Mouse (Mus musculus): ENCODE results near the gene Ptprz1.

DNA sequence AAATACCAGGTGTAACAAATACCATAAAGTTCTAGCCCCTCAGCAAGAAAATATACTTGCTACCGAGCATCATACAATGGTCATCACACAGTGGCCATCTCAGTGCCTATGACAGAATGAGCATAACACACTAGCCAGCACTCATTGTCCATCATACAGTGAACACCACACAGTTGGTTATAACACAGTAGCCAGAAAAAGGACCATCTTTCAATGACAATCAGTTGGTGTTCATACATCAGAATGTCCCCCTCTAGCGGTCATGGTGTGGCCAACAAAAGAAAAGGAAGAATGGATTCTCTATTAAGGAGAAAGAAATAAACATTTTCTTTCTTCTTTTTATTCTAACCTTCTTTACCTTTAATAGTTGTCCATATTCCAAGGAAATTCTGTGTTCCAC, 92.8 kb downstream of the Ptprz1 start:
- TF ChIP-seq CTCF (IDR thresholded peaks at IDR 0.05; ENCODE audit: low read depth, low read length) (no peak), POLR2A (IDR thresholded peaks at IDR 0.05; ENCODE audit: insufficient read depth, low read length) (no peak)
